Mouse (Mus musculus) heart, postnatal 0 days (tissue): Measurements from ENCODE around the gene Gm17416. TPM values are rescaled to one million over a fixed set of nuclear protein-coding genes. Genes with fewer than 3 reads are reported as not detected.

Experiments used
- ATAC-seq: fragments of 200-750 bp; cut with Nextera tagmentation; 2 replicates; pipeline ENCODE4 v1.8.0; 2017; ENCODE audit warnings: low read depth, moderate number of reproducible peaks, moderate library complexity; ENCODE audit not compliant: insufficient read depth
- DNase-seq: peaks from one replicate; pipeline ENCODE4 v3.0.0-alpha.2; 2016; ENCODE audit warnings: low spot score
- H3K27ac ChIP-seq: fragments of 300-500 bp; sonication (generic); 2 replicates; pipeline ENCODE4 v1.5.1; 2014; ENCODE audit warnings: low read depth, mild to moderate bottlenecking
- H3K27me3 ChIP-seq: fragments of 300-500 bp; sonication (generic); 2 replicates; pipeline ENCODE4 v1.6.1; 2014; ENCODE audit warnings: low read length, mixed read lengths; ENCODE audit not compliant: control insufficient read depth, insufficient read depth
- H3K36me3 ChIP-seq: fragments of 300-500 bp; sonication (generic); replicated peaks from 2 replicates; pipeline ENCODE4 v1.6.1; 2014; ENCODE audit warnings: low read length, mixed read lengths; ENCODE audit not compliant: control insufficient read depth, insufficient read depth
- H3K4me1 ChIP-seq: fragments of 300-500 bp; sonication (generic); 2 replicates; pipeline ENCODE4 v1.6.1; 2014; ENCODE audit warnings: antibody characterized with exemption; ENCODE audit not compliant: control insufficient read depth, insufficient read depth
- H3K4me2 ChIP-seq: fragments of 300-500 bp; sonication (generic); 2 replicates; pipeline ENCODE4 v1.6.1; 2014; ENCODE audit warnings: low read depth, mild to moderate bottlenecking, low read length, moderate library complexity
- H3K4me3 ChIP-seq: fragments of 300-500 bp; sonication (generic); 2 replicates; pipeline ENCODE4 v1.5.1; 2014; ENCODE audit warnings: low read depth, low read length
- H3K9ac ChIP-seq: fragments of 300-500 bp; sonication (generic); replicated peaks from 2 replicates; pipeline ENCODE4 v1.6.1; 2014; ENCODE audit warnings: low read depth, low read length, mixed read lengths
- H3K9me3 ChIP-seq: fragments of 300-500 bp; sonication (generic); replicated peaks from 2 replicates; pipeline ENCODE4 v1.6.1; 2016; ENCODE audit warnings: low read length; ENCODE audit not compliant: control insufficient read depth
- CTCF ChIP-seq: IDR thresholded peaks from 2 replicates; pipeline ENCODE4 v1.5.1; 2016; ENCODE audit warnings: antibody characterized with exemption, control low read depth, low read depth
- EP300 ChIP-seq: IDR thresholded peaks from 2 replicates; pipeline ENCODE4 v1.6.1; 2016; ENCODE audit warnings: antibody characterized with exemption, low read depth
- WGBS: fragments of 180-500 bp; shearing (Covaris S2); extraction: QIAGEN DNeasy Blood & Tissue Kit; methylation state at CpG from one replicate; pipeline ENCODE4 v1.1.7; 2014; 5-methylcytosine and 5-hydroxymethylcytosine counted together
- polyA plus RNA-seq: library from polyadenylated mRNA; unstranded; fragments of >200 nt; fragmentation: Nextera tagmentation; extraction: Ambion mirVana; gene quantifications from 2 replicates; pipeline ENCODE4 v1.2.1, GENCODE M21; 2015
- total RNA-seq: library from RNA; depleted of rRNA; stranded (reverse); fragments of >200 nt; gene quantifications from 2 replicates; pipeline ENCODE4 v1.2.3, GENCODE M21; 2014; ENCODE audit warnings: low replicate concordance; rRNA removed

The Gm17416 gene
- total and polyA plus RNA-seq, 2 experiments from 2014 or later, result not detected

DNA sequence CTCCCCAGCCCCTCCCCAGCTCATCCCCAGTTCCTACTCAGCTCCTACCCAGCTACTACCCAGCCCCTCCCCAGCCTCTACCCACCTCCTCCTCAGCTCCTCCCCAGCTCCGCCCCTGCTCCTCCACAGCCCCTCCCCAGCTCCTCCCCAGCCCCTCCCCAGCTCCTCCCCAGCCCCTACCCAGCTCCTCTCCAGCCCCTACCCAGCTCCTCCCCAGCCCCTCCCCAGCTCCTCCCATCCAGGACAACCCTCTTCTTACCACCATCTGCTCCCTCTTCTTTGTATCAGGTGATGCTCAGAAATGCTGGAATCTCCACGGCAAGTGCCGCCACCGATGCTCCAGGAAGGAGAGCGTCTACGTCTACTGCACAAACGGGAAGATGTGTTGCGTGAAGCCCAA is 43.1 kb downstream of the Gm17416 start:
- H3K4me1 ChIP-seq, result no peaks in the 10 kb centered on the region
- ATAC-seq, result no peak
- no peaks in the 10 kb centered on the region for H3K36me3 ChIP-seq
- no peak overlapping the region for H3K4me2 ChIP-seq
- H3K4me3 ChIP-seq, result no peak overlapping the region
- H3K27ac ChIP-seq, result no peak overlapping the region
- H3K9me3 ChIP-seq, result no peaks in the 10 kb centered on the region
- no peak for DNase-seq
- H3K9ac ChIP-seq, result no peak overlapping the region
- no peak for TF ChIP-seq CTCF
- no peak for TF ChIP-seq EP300
- WGBS, result 36% methylated on average over 7 of the region's 8 CpGs
- H3K27me3 ChIP-seq, result no peaks in the 10 kb centered on the region

- peak; percentile 82 for DNase-seq
- Histone ChIP-seq H3K36me3 (no peaks in the 10 kb centered on the region), H3K4me3 (no peak overlapping the region), H3K9ac (no peak overlapping the region), H3K9me3 (no peaks in the 10 kb centered on the region), H3K27ac (no peak overlapping the region), H3K4me1 (no peaks in the 10 kb centered on the region), H3K27me3 (no peaks in the 10 kb centered on the region), H3K4me2 (no peak overlapping the region)
- TF ChIP-seq EP300 (no peak), CTCF (peak; percentile 85)
- 9% methylated on average over 7 of the region's 7 CpGs for WGBS
- ATAC-seq, result peak; percentile 66
These were observed 46.4 kb downstream of the Gm17416 start for GRCm38 (mm10) chr2:152615563-152615962.

GRCm38 (mm10) chr2:152616470-152616869 is 47.3 kb downstream of the Gm17416 start:
- DNase-seq (no peak), ATAC-seq (no peak)
- Histone ChIP-seq H3K9me3 (no peaks in the 10 kb centered on the region), H3K27me3 (no peaks in the 10 kb centered on the region), H3K4me3 (no peak overlapping the region), H3K4me2 (no peak overlapping the region), H3K27ac (no peak overlapping the region), H3K9ac (no peak overlapping the region), H3K4me1 (no peaks in the 10 kb centered on the region), H3K36me3 (no peaks in the 10 kb centered on the region)
- no peak for TF ChIP-seq CTCF
- no peak for TF ChIP-seq EP300
- 38% methylated on average over 6 of the region's 6 CpGs for WGBS

GRCm38 (mm10) chr2:152617374-152617773 is 48.2 kb downstream of the Gm17416 start:
- no peak for ATAC-seq
- H3K4me3 ChIP-seq, result no peak overlapping the region
- H3K9me3 ChIP-seq, result no peaks in the 10 kb centered on the region
- no peaks in the 10 kb centered on the region for H3K4me1 ChIP-seq
- no peak overlapping the region for H3K27ac ChIP-seq
- no peaks in the 10 kb centered on the region for H3K36me3 ChIP-seq
- no peak overlapping the region for H3K9ac ChIP-seq
- no peak overlapping the region for H3K4me2 ChIP-seq
- H3K27me3 ChIP-seq, result no peaks in the 10 kb centered on the region
- no peak for DNase-seq
- TF ChIP-seq CTCF, result peak; percentile 19
- TF ChIP-seq EP300, result no peak
- 63% methylated on average over 5 of the region's 5 CpGs for WGBS

Other genes with a start within 250 kb of the Gm17416 start
- 104 and 112 TPM in 2 replicates for gene Rbck1, start 236.7 kb upstream of the Gm17416 start, total RNA-seq
- gene Rbck1, start 236.7 kb upstream of the Gm17416 start, polyA plus RNA-seq, result 52.0 and 54.4 TPM in 2 replicates
- gene Trib3, start 225.3 kb upstream of the Gm17416 start, total RNA-seq, result 0.39 TPM in 1 of 2 replicates, not detected in the other
- 2.5 and 2.6 TPM in 2 replicates for gene Trib3, start 225.3 kb upstream of the Gm17416 start, polyA plus RNA-seq
- not detected in 2 replicates for gene Nrsn2, start 192.7 kb upstream of the Gm17416 start, total RNA-seq
- gene Nrsn2, start 192.7 kb upstream of the Gm17416 start, polyA plus RNA-seq, result 0.12 and 0.33 TPM in 2 replicates
- gene Sox12, start 171.3 kb upstream of the Gm17416 start, total RNA-seq, result 19.9 and 30.0 TPM in 2 replicates
- 5.0 and 5.5 TPM in 2 replicates for gene Sox12, start 171.3 kb upstream of the Gm17416 start, polyA plus RNA-seq
- 21.1 and 27.2 TPM in 2 replicates for gene Zcchc3, start 154.3 kb upstream of the Gm17416 start, total RNA-seq
- 18.3 and 20.6 TPM in 2 replicates for gene Zcchc3, start 154.3 kb upstream of the Gm17416 start, polyA plus RNA-seq
- gene 6820408C15Rik, start 153.8 kb upstream of the Gm17416 start, total RNA-seq, result 0.15 and 1.7 TPM in 2 replicates
- gene 6820408C15Rik, start 153.8 kb upstream of the Gm17416 start, polyA plus RNA-seq, result 5.4 and 5.6 TPM in 2 replicates
- gene Defb23, start 104.7 kb upstream of the Gm17416 start, total RNA-seq, result not detected in 2 replicates
- not detected in 2 replicates for gene Defb23, start 104.7 kb upstream of the Gm17416 start, polyA plus RNA-seq
- gene Defb20, start 92.3 kb upstream of the Gm17416 start, total RNA-seq, result not detected in 2 replicates
- gene Defb20, start 92.3 kb upstream of the Gm17416 start, polyA plus RNA-seq, result not detected in 2 replicates
- not detected in 2 replicates for gene Defb22, start 79.2 kb upstream of the Gm17416 start, total RNA-seq
- gene Defb22, start 79.2 kb upstream of the Gm17416 start, polyA plus RNA-seq, result not detected in 2 replicates
- not detected in 2 replicates for gene Defb26, start 57.6 kb upstream of the Gm17416 start, total RNA-seq
- not detected in 2 replicates for gene Defb26, start 57.6 kb upstream of the Gm17416 start, polyA plus RNA-seq
- gene Defb28, start 51.1 kb upstream of the Gm17416 start, total RNA-seq, result not detected in 2 replicates
- not detected in 2 replicates for gene Defb28, start 51.1 kb upstream of the Gm17416 start, polyA plus RNA-seq
- not detected in 2 replicates for gene Defb29, start 29.2 kb upstream of the Gm17416 start, total RNA-seq
- gene Defb29, start 29.2 kb upstream of the Gm17416 start, polyA plus RNA-seq, result not detected in 2 replicates
- gene Defb21, start 3.4 kb downstream of the Gm17416 start, total RNA-seq, result not detected in 2 replicates
- not detected in 2 replicates for gene Defb21, start 3.4 kb downstream of the Gm17416 start, polyA plus RNA-seq
- not detected in 2 replicates for gene Defb19, start 11.0 kb downstream of the Gm17416 start, total RNA-seq
- gene Defb19, start 11.0 kb downstream of the Gm17416 start, polyA plus RNA-seq, result 2.2 and 2.6 TPM in 2 replicates
- gene Defb45, start 30.1 kb downstream of the Gm17416 start, total RNA-seq, result not detected in 2 replicates
- not detected in 2 replicates for gene Defb45, start 30.1 kb downstream of the Gm17416 start, polyA plus RNA-seq
- not detected in 2 replicates for gene Defb36, start 35.0 kb downstream of the Gm17416 start, total RNA-seq
- gene Defb36, start 35.0 kb downstream of the Gm17416 start, polyA plus RNA-seq, result not detected in 2 replicates
- not detected in 2 replicates for gene Defb25, start 53.7 kb downstream of the Gm17416 start, total RNA-seq
- gene Defb25, start 53.7 kb downstream of the Gm17416 start, polyA plus RNA-seq, result 0.53 and 0.54 TPM in 2 replicates
- gene Rem1, start 57.6 kb downstream of the Gm17416 start, total RNA-seq, result 4.8 and 12.5 TPM in 2 replicates
- gene Rem1, start 57.6 kb downstream of the Gm17416 start, polyA plus RNA-seq, result 10.2 TPM in 2 replicates
- gene H13, start 100.1 kb downstream of the Gm17416 start, total RNA-seq, result 68.6 and 72.9 TPM in 2 replicates
- 53.4 and 55.0 TPM in 2 replicates for gene H13, start 100.1 kb downstream of the Gm17416 start, polyA plus RNA-seq
- 6.5 and 11.7 TPM in 2 replicates for gene Mcts2, start 117.7 kb downstream of the Gm17416 start, total RNA-seq
- gene Mcts2, start 117.7 kb downstream of the Gm17416 start, polyA plus RNA-seq, result 30.9 and 31.6 TPM in 2 replicates
- gene Id1, start 166.9 kb downstream of the Gm17416 start, total RNA-seq, result 146 and 188 TPM in 2 replicates
- 46.7 and 59.3 TPM in 2 replicates for gene Id1, start 166.9 kb downstream of the Gm17416 start, polyA plus RNA-seq
- gene Cox4i2, start 184.8 kb downstream of the Gm17416 start, total RNA-seq, result 13.4 and 29.9 TPM in 2 replicates
- 17.0 and 21.4 TPM in 2 replicates for gene Cox4i2, start 184.8 kb downstream of the Gm17416 start, polyA plus RNA-seq